Mouse (Mus musculus) right cerebral cortex, adult 18-20 months (tissue): Measurements from ENCODE around the gene Pmfbp1.
"Not testable (repeated sequence)": the region's sequence is repeated elsewhere in the genome, so short reads cannot be mapped to it uniquely, and the experiment has no call there.

Experiments used
- DNase-seq: peaks from one replicate; pipeline ENCODE4 v3.0.0; 2022; ENCODE audit warnings: mixed read lengths

Pmfbp1 gene

GRCm38 (mm10) chr8:109493727-109494126 lies at the start of gene Pmfbp1:
TSS of gene Pmfbp1 (plus strand) at chr8:109494027.
- no peak for DNase-seq

- not testable (repeated sequence) for DNase-seq
Observed at GRCm38 (mm10) chr8:109446896-109447295, 46.9 kb upstream of the Pmfbp1 start.

DNA sequence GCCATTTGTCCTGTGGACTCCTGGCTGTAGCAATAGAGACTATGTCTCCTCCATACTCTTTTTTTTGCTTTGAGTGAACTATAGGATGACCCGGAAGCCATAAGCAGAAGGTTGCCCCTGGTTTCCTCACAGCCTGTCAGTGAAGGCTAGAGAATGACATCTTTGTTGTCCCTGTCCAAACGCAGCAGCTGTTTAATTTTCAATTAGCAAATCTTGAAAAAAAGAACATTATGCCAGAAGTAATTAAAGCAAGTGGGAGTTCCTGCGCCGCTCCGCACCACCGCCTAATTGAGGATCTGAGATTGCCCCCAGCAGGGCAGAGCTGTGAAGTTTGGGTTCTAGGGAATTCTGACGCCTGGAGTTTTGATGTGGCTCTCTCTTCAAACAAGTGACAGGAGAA lies 42.8 kb upstream of the Pmfbp1 start:
- DNase-seq = no peak

GRCm38 (mm10) chr8:109455113-109455512 lies 38.7 kb upstream of the Pmfbp1 start:
- DNase-seq = no peak

DNA sequence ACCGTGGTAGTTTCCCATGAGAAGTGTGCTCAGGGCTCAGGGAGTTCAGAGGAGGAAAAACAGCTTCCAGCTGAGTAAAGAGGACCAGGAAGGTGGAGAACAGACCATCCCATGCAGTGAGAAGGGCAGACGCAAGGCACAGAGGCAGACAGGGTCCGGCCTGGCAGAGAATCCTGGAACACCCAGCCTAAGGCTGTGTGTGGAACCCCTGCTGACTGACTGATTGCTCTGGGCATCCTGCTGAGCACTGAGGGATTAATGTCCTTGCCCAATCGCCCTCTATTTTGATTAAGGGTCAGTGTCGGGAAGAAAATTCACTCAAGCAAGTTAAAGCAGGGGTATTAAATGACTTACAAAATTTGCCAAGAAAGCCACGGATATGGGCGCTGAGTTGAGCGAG lies 36.4 kb upstream of the Pmfbp1 start:
- DNase-seq = no peak

DNA sequence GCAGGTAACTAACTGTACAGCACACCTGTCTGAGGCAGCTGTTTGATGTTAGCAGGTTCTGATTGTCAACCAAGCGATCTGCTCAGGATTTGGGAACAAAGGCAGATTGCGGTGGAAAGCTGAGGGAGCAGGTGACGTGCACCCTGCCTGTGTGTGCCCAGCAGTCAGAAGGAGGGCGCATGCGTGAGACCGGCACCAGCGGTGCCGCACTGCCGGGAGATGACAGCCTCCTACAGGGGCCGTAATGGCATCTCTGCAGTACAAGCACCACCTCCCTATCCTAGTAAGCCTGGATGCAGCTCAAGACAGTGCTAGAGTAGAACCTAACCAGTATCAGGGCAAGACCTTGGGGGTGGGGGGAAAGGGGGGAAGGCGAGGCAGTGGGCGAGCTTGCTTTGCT lies 35.2 kb upstream of the Pmfbp1 start:
- peak; percentile 53 for DNase-seq

GRCm38 (mm10) chr8:109463075-109463474 lies 30.8 kb upstream of the Pmfbp1 start:
- DNase-seq = no peak

DNA sequence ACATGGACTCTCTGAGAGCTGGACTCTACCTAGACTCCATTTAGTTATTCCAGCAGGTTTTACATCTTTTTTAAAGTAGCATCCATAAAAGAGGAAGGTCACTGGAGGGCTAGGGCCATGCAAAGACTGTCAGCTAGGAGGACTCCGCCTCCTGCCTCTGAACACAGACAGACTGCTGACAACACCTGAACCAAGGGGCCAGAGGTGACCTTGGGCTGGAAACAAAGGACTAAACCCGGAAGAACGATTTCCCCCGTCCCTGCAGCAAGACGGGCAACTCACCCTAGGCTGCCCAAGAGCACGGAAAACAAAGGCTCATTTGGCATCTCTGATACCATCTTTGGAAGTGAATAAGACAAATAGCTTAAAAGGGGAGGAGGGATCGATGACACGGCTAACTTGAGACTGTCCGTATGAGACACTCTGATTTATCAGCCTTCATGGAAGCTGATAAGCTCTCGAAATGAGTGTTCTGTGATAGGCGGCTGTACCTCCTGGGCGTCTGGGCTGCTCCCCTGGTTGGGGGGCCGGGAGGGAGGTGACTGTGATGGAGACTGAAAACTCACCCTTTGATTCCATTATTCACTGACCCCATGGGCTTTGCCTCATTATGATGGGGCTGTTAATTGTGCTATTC lies 30.0 kb upstream of the Pmfbp1 start:
- DNase-seq = no peak

DNA sequence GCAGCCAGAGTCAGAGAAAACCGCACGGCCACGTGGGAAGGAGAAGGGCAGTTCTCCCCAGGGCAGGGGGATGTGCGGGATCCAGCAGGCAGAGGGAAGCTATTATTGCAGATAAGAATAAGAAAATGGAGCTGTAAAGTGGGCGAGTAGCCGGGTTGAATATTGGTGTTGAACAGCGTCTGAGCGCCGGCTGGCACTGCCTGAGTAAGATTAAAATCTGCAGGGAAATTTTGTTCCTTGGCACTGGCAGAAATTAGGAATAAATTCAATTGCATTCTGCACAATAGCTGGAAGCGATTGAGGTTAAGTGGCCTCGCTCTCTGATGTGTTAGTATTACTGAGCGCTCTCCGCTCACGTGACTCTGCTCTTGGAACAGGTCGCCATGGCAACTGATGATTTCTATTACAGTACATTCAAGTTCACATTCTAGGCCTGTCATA lies 29.4 kb upstream of the Pmfbp1 start:
- peak; percentile 80 for DNase-seq

DNA sequence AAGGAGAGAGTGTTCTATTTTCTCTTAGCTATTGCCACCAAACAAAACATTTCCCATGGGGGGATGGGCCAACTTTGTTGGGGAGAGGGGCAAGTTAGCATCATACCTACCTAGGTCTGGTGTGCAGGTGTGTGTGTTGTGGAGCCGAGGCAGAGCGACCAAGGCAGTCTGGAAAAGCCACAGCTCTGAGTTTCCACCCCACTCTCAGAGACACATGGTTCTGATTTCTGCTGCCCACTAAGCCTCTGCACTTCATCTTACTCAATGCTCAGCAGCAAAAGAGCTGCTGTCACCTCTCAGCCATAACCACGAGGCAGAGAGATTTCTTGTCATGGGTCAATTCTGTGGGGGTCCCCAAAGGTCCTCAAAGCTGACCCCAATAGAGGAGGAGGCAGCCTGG lies 28.8 kb upstream of the Pmfbp1 start:
- no peak for DNase-seq

DNA sequence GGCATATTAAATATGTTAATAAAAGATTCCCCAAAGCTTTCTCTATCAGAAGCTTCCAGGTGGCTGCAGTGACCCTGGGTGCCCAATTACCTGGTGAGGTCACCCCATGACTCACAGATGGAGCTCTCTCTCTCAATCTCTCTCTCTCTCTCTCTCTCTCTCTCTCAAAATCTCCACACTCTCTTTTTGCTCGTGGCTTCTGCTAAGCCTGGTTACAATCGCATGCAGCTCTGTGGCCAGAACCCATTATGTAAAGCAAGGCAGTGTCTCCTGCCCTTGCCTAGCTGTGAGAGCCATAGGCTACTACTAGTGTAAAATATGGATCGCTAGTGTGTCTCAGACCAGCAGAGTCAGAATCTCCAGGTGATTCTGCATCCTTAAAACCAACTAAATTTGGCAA lies 28.1 kb upstream of the Pmfbp1 start:
- DNase-seq = no peak

DNA sequence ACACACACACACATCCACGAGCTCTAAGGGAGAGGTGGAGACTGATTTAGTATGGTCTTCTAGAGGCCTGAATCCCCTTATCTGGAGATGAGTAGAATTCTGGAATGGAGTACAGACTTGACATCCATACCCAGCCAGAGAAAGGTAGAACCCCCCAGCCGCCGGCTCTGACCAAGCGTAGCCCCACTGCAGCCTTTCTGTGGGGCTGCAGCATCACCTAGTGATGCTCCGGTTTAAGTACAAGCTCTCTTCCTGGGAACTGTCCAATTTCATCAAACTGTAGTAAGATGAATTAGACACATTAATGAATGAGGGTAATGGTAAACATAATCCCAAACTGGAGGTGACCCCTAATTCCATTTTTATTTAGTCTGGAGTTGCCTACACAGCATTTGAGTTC lies 26.3 kb upstream of the Pmfbp1 start:
- no peak for DNase-seq

GRCm38 (mm10) chr8:109468112-109468511 lies 25.7 kb upstream of the Pmfbp1 start:
- no peak for DNase-seq

GRCm38 (mm10) chr8:109471876-109472275 lies 22.0 kb upstream of the Pmfbp1 start:
- no peak for DNase-seq

- no peak for DNase-seq
Observed at GRCm38 (mm10) chr8:109472400-109472799, 21.4 kb upstream of the Pmfbp1 start.

GRCm38 (mm10) chr8:109474442-109475121 lies 19.2 kb upstream of the Pmfbp1 start:
- no peak for DNase-seq

DNA sequence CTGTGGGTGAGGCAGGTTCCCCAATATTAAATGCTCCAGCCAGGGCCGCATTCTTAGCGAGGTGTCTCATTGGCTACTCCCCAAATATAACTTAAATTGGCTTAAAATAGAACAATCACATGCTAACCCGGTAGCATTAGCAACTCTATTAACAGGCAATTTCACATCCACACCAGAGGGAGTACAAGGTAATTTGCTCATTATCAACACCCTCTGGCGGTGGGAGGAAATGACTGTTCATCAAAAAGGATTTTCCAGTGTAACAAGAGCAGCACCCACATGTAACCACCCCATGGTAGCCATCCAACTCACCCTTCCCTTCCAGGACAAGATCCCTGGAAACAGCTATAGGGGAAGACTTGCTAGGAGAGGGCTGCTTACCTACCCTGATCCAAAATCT lies 18.4 kb upstream of the Pmfbp1 start:
- no peak for DNase-seq

- DNase-seq = no peak
Observed at GRCm38 (mm10) chr8:109478586-109478985, 15.2 kb upstream of the Pmfbp1 start.

- DNase-seq = no peak
Observed at GRCm38 (mm10) chr8:109484741-109485140, 9.1 kb upstream of the Pmfbp1 start.

DNA sequence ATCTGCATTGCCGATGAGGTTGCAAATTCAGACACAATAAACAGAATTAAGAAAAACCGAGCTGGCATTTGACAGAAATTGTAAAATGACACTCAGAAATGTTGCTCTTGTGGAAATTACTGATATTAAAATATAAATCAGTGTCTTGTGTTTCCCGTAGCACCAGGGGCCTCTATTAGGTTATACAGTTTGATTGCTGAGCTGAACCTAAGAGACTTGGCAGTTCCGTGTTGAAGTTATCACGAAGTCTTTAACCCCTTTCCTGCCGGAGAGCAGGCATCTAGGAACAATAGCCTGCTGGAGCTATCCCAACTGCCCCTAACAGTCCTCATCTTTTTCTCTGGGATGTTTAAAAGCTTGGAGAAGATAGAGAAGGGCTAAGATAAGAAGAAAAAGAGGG lies 8.3 kb upstream of the Pmfbp1 start:
- no peak for DNase-seq

DNA sequence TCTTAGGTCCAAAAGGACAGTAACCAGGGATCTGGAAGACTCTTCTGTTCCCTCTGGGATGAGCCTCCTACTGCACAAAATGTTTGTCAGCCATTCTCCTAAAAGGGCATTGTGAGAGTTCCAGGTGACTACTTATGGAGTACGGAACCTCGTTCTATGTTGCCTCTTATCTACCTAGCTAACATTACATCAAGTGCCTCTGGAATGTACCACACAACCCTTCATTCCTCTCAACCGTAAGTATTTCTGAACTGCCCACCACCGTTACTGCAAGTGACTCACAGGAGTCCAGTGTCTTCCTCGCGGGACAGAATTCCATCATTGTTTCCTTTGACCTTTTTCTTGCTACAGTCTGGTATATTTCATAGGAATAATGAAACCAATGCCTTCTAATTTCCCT lies 1.0 kb upstream of the Pmfbp1 start:
- DNase-seq = no peak

DNA sequence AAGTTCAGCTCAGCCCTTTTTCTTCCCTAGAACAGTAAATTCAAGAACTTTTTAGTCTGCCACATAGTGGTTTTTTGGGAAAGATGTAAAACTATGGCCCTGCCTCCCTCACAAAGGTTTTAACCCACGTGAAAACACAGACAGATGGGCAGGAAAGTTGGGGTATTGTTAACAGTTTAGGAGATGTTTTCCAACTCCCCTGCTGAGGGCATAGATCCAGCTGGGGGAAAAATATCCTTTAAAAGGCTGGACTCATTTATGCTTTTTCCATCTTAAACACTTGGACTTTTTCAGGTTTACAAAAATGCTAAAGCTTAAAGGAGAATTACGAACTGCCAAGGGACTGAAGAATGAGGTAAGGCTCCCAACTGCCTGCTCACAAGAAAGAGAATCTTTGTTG lies 774 bp downstream of the Pmfbp1 start:
- DNase-seq = peak; percentile 21

GRCm38 (mm10) chr8:109497431-109497830 lies 3.6 kb downstream of the Pmfbp1 start:
- DNase-seq = no peak

- DNase-seq = no peak
Observed at GRCm38 (mm10) chr8:109499009-109499717, 5.3 kb downstream of the Pmfbp1 start.
